Mouse (Mus musculus) spleen, adult 2 months (tissue): ENCODE data around the gene Resf1.

ENCODE experiments used
- CTCF ChIP-seq: fragments of 200-500 bp; IDR thresholded peaks from 2 replicates; pipeline ENCODE4 v1.5.1; 2011; ENCODE audit warnings: mild to moderate bottlenecking, inconsistent platforms; ENCODE audit not compliant: insufficient read depth, insufficient read length, insufficient replicate concordance; ENCODE audit errors: extremely low read depth
- POLR2A ChIP-seq: fragments of 200-500 bp; IDR thresholded peaks from 2 replicates; pipeline ENCODE4 v1.6.1; 2011; ENCODE audit warnings: low read depth, low read length, inconsistent platforms

- TF ChIP-seq CTCF (no peak), POLR2A (no peak)
These were observed 1.0 kb downstream of the Resf1 start for GRCm38 (mm10) chr6:149310226-149310625.
